Mouse (Mus musculus) frontal cortex, postnatal 25 days (tissue): ENCODE measurements at regions not wholly inside any gene's neighbourhood (a gene's known extent, or its start where the extent isn't known, plus 50 kb on each side); places are given as distances from the start of the nearest gene placed in this dataset.

Experiments
- DNase-seq, 2 experiments: peaks; one replicate each; pipeline ENCODE4 v3.0.0; 2022; ENCODE audit warnings: low spot score in 2 of 2

DNA sequence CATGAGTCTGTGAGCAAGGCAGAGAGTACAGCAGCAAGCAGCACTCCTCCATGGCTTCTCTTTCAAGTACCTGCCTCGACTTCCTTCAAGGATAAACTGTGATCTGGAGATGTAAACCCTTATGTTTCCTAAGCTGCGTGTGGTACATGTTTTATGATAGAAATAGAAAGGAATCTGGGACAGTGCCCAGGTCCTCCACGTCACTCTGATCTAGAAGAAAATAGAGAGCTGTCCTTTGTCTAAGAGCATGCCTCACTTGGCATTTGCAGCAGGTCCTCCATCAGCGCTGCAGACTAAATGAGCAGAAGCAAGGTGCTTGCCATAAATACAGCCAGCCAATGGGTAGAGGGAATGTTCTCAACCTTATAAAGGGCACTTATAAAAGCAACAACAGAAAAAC is 156.3 kb upstream of the Zfp618 start:
- no peak for DNase-seq

DNA sequence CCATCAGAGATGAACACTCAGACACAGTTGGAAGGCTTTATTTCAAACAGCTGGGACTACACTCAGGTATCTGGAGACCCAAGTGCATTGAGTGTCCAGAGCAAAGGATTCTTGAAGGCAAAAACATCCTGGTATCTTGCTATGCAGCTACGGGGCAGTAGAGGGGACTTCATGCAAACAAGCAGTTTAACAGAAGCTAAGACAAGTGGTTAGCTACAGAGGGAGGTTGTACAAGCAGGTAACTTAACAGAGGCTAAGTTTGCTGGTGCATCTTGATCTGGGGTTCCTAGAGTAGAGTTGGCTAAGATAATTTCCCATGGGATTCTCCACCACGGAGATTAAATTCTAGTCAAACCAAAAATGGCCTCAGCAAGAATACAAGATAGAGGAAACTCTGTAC is 145.5 kb upstream of the Zfp618 start:
- no peak for DNase-seq

DNA sequence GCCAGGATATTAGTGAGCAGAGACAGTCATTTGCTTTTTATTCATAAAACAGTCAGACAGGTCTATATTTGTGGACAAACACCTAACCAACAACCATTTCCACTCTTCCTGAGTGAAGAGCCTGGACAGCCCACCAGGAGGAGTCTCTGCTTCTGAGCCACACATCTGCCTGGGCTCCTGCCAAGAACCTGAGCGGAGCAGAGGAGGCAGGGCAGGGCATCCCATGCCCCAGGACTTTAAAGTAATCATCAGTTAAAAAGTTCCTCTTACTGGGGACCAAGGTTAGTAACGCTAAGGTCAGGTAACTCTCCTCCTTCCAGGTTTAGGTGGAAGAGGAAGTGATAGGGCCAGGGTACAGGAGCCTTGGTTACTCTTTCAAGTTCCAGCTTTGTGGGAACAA is 144.1 kb upstream of the Zfp618 start:
- DNase-seq = no peak

DNA sequence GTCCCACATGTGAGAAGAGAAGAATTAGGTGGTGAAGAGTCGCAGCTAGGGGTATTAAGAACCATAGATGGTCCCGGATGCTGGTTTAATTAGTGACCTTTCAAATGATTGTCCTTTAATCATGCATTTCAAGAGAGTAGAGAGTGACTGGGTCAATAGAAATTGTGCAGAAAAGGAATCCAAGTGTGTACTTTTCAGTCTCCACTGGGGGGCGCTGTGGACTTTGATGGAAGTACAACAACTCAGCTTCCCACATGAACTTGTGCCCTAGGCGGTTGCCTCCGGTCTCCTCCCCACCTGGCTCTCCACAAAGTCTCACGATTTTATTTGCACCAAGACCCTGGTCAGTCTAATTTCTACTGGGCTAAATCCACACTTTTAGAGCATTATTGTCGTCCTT is 142.8 kb upstream of the Zfp618 start:
- peak; percentile 36 to 68 for DNase-seq

DNA sequence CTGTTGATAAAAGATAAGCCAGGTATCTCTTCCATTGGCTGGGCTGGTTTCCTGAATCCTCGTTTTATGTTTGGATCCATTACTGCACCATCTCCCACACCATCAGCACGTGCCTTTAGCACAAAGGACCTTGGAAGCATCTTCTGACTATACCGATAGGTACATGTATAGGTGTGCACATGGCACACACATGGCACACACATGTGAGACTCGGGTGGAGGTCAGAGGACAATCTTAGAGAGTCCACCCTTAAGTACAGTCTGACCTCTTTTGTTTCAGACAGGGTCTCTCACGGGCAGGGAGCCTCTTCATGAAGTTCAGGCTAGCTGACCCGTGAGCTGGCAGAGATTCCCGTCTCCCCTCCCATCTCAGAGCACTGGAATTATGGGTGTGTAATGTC is 142.3 kb upstream of the Zfp618 start:
- no peak for DNase-seq

DNA sequence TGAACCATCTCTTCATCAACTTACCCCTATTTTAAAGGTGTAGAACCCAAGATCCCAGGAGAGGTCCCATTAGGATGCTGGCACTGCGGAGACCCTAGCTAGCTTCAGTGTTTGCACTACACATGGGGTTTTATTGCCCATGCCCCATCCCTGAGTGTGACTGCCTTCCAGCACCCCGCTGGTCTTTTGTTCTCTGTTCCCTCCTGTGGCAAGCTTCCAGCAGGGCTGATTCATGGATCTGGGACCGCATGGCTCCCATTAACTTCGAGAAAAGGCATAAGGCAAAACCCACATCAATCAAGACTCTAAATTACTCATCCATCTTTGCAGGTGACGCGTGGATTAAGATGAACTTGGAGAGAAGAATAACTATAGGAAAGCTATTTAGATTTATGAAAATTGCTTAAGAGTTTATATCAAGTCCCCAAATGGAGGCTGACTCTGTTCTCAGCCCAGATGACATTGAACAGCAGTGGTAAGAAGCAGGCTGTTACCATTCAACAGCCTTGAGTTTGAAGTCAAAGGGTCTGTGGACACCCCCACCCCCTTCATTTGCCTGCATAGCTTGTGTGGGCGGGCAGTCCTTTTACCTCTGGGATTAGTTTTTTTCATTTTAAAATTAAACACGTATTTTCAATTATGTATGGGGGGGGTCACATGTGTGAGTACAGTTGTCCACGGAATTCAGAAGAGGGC is 141.7 kb upstream of the Zfp618 start:
- no peak for DNase-seq

DNA sequence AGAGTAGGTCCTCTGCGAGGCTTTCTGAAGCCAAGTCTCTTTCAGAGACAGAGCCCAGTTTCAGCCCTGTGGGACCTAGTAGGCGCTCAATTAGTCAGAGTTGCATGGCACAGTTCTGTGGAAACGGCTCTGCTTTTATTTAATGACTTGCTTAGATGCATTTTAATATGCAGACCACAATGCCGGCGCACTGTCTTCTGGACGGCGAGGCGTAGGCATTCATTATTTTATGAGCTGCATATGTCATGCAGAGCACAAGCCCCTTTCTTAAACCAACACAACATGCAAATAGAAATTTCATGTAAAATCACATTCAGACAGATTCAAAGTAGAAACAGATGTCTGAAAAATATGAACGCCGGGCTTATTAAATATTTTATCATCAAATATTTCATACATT is 140.8 kb upstream of the Zfp618 start:
- no peak for DNase-seq

DNA sequence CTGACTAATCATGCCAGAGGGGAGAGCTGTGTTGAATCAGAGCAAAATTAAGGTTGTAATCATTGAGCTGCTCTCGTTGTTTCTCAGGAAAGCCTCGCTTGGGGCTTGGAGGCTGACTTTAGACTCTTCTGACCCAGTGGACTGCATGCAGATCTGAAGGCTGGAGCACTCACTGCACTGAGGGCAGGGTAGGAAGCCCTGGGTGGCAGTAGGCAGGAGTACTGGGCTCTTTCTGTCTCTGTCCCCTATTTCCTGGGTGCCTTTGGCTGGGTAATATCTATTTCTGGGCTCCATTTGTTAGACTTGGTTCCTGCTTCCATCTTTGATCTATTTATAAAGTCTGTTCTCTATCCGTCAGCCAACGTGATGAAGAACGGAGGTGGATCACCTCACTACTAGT is 140.1 kb upstream of the Zfp618 start:
- DNase-seq = no peak

DNA sequence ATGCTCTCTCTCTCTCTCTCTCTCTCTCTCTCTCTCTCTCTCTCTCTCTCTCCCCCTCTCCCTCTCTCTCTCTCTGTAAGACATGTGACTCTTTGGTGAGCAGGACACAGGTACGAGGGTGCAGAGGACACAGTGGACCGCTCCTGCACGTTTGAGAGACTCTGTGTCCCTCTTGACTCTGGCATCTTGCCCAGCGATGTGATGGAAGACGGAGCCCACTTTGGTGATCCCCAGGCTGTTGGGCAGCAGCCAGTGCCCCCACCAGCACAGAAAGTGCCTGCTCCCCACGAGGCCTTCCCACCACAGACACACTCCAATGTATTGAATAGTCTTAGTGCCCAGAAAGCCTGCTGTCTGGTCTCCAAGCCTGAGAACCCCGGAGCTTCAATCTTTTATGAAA is 136.4 kb upstream of the Zfp618 start:
- DNase-seq = no peak

DNA sequence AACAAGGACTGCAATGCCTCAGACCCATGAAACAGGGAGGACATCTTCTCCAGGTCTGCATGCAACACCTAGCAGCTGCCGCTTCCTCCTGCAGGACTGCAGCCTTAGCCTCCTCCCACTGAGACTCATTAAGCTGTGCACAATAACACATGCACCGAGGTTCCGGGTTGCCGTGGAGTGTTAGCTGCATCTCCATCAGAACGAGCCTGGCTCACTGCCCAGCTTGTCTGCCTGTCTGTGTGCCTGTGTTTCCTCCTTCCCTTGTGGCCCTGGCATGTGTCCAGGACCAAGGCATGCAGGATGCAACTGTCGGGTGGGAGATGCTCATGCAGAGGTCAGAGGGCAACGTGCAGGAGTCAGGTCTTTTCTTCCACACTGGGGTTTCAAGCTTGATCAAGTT is 131.4 kb upstream of the Zfp618 start:
- no peak for DNase-seq

DNA sequence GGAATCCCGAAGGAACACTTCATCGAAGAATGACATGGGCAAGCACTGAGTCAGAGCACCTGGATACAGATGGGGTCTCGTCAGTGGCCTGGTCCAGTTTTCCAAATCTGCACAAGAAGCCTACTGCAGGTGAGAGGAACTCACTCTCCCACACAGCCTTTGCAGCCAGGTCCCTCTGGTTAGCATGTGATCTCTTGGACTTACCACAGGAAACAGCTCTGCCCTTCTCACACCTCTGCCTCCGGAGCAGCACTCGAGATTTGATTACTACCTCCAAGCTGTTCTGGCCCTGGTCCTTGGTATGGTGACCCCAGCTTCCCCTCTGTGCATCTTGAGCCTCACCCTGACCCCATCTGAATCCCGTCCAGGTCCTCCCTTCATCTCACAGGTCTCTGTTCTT is 128.5 kb upstream of the Zfp618 start:
- DNase-seq = no peak

DNA sequence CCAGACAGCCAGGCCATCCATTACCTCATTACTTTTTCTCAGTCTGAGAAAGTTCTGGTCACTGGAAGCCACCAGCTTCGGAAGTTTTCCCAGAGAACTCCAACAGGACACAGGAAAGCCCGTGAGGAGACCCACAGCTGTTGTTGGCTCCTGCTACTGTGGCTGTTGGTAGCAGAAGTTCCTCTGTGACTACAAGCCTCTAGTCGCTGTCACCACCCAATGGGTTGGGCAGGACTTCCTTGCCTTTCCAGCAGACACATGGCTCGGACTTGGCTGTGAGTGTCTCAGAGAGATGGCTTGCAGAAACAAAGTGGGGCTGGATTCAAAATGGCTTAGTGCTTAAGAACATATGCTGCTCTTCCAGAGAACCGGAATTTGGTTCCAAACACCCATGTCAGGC is 114.8 kb upstream of the Zfp618 start:
- no peak for DNase-seq

DNA sequence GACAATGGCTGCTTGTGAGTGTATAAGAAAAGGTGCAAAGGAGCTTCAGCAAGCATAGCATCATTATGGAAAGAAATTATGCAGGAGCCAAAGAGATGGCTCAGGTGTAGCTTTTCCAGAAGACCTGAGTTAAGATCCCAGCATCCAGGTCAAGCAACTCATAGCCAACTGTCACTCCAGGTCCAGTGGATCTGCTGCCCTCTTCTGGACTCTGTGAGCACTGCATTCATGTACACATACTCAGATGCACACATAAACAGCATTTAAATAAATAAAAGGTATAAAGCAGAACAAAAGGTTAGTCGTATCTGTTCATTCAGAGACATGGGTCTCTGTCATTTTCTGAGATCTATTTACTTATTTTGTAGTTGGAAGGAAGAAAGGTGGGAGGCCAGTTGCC is 112.0 kb upstream of the Zfp618 start:
- DNase-seq = no peak

DNA sequence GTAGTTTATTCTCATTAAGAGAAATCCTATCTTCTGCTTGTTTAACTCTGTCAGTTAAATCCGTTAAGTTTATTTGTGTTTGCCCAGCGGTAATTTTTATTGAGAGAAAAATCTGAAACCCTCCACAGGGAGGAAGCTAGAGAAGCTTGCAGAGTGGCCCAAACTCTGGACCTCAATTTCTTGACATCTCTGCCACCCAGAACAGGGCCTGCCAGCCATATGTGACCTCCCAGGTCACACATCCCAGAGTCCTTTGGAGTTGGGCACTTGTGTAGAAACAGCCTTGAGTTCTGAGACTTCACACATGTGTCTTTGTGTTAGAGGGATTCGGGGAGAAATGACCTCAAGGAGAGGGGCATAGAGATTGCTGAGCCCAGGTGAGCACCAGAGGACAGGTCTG is 109.0 kb upstream of the Zfp618 start:
- no peak for DNase-seq

DNA sequence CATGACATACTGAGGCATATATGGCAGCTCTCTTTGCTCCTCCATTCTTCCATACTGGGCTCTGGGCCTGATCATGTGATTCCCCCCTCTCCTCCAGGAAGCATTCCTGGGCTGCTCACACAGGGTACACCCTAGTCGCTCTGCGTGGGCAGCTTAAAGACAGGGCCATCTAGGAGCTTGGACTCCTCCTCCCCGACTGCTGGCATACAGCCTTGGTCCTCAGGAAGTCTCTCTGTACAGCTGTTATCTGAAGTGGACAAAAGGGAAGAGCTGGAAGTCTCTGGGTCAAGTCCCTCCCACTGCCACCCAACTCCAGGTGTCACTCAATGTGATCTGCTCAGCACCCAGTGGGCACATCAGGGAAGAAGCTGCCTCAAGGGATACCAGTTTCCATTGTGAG is 102.6 kb upstream of the Zfp618 start:
- no peak for DNase-seq

DNA sequence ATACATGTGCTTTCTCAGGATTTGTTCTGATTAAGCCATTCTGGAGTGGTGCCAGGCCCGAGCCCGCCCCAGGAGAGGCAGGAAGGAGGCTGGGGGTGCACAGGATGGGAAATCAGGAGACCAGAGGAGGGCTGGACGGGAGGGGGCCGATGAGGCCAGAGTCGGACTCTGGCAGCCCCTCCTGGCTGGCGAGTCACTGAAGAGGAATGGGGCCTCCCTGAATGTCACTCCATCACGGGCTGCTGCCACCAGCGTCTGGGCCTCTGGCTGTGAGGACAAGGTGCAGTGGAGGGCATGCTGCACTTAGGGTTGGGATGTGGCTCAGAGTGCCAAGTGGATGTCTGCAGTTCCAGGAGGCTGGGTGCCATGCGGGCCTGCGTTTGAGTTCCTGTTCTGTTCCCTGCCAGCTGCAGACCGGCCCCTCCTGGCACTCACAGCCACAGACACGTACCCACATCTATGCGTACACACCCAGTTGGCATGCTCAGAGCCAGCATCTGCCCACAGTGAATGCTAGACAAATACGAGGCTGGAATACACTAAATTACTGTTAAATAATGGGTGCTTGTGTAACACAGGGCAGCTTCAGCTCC is 94.9 kb upstream of the Zfp618 start:
- DNase-seq = peak in 1 of 2 experiments; percentile 7

DNA sequence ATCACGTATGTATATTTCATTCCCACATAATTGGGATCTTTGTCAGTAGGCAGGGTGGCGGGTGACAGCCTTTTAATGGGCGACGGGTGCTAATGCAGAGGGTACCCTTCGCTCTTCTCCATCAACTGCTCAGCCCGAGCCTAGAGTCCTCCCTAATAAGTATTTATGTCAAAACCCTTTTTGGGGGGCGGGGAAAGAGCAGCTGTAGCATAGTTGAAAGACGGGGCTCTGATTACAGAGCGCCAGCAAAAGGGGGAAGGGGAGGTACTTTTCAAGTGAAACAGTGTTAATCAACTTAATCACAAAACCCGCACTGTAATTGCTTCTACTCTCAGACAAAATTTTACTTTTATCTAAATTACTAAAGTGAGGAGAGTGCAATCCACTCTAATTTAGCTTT is 92.8 kb upstream of the Zfp618 start:
- DNase-seq = no peak

DNA sequence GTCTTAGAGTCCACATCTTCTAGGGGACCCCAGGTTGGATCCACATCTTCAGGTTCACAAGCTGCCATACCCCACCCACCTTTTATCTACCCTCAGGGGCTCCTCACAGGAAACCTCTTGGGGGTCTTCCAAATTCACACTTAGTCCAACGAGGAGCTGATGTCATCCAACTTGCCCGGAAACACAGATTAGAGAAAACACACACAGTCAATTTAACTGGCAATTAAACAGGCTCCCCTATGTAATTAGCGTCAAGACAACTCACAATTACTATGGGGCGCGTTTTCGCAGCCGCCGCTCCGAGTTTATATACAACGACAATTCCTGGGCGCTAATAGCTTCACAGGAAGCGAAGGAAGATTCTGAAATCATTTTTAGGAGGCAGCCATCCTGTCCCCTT is 91.4 kb upstream of the Zfp618 start:
- no peak for DNase-seq

DNA sequence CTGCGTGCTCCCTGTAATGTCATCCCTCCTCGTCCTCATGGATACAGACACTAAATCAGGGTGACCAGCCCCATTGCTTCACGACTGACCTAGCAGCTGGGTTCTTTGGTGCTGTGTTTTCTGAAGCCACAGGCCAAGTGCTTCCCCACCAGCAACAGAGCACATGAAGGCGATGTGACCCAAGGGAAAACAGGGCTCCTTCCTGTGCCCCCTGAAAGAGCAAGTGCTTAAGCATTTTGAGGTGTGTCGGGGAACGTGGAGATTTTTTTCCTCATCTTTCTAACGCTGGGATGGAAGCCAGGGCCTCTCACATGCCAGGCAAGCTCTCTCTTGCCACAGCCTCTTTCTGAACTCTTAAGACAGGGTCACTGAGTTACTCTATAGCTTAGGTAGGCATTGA is 87.3 kb upstream of the Zfp618 start:
- no peak for DNase-seq

DNA sequence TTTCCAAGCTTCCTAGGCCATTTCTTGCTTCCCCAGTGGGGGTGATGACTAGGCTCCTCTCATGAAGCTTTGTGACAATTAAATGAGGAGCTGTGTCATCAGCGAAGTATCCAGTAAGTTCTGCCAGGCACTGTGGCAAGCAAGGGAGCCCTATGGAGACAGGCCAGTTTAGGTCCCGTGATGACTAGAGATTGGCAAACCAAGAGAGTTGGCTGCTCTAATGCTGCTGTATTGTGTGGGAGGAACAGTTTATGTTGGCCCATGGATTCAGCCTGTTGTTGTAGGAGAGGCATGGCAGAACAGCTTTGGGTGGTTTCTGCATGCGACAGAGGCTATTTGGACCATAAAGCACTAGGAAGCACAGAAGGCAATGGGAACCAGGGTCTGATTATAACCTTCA is 86.4 kb upstream of the Zfp618 start:
- DNase-seq = no peak

DNA sequence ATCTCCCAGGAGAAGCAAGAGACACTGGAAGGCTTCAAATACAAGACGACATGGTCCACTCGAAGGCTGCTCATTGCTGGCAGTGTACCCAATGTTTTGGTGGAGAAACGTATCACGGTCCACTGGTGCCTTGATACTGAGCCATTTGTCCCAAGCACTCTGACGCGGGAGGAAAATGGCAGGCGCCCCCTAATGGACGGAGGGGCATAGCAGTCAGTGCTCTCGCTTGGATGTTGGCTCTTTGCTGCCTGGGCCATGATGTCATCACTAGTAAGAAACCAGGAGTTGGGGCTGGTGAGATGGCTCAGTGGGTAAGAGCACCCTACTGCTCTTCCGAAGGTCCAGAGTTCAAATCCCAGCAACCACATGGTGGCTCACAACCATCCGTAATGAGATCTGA is 83.5 kb upstream of the Zfp618 start:
- DNase-seq = no peak

DNA sequence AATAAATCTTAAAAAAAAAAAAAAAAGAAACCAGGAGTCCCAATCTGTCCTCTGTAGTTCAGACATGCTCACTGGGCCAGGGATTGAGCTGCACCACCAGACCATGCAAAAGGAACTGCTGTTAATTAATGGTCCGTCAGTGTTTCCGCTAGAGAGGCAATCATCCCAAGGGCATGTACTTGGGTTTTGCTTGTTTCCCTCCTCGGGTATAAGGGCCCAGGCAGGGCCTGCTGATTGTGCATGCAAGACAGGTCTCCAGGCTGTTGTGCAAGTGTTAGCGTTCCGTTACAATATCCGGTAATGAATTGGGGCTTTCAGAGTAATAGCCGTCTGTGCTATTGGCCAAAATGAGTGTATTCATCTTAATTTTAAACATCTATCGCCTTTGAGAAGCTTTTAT is 83.1 kb upstream of the Zfp618 start:
- DNase-seq = no peak

DNA sequence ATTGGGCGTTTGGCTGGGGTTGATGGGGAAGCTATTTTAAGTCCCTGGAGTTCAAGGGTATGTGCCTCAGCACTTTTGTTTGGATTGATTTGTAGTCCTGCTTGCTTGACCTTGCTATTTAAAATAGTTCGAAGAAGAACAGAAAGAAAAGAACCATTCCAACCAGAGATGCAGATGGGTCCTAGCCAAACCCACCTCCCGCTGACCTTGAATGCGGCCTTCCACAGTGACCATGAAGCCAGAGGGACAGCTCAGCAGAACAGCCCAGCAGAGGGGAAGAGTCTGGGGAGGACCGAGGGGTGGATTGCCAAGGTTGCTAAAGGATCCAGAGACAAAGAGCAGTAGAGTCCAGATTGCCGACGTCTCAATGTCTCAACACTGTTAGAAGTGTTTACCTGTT is 76.6 kb upstream of the Zfp618 start:
- DNase-seq = no peak

DNA sequence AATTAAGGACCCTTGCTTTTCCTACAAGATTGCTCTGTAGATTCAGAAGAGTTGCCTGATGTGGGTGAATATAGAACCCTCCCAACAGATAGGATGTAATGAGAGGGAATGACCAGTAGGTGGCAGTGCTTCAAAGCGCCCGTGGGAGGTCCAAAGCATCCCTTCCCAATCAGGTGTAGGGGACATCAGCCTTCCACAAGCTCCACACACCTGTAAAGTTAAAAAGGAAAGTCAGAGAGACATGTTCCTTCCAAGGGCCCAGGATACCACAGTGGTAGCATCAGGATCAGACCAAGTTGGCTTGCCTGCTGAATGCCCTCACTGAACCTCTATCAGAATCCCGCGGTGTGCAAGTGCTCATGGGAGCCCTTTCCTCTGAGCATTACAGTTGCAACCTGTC is 75.7 kb upstream of the Zfp618 start:
- no peak for DNase-seq
